Mouse (Mus musculus): ENCODE results near the gene 1700092M07Rik. TPM values are rescaled to one million over a fixed set of nuclear protein-coding genes. Genes with fewer than 3 reads are reported as not detected.
A peak's percentile ranks its signal among the peaks of the same experiment; 100 is the strongest.

Gene 1700092M07Rik
- polyA plus RNA-seq, 1 experiment, result 1.7 TPM

- TF ChIP-seq FOSL1 (IDR thresholded peaks at IDR 0.05; ENCODE audit: insufficient read depth, low read length, poor library complexity, severe bottlenecking), result no peak
- no peak for TF ChIP-seq USF1 (IDR thresholded peaks at IDR 0.05; ENCODE audit: low read depth)
- peak; percentile 37 for TF ChIP-seq CEBPB (IDR thresholded peaks at IDR 0.05; ENCODE audit: low read depth)
- no peak for TF ChIP-seq CTCF (IDR thresholded peaks at IDR 0.05; ENCODE audit: control insufficient read depth, insufficient read depth, insufficient read length)
- no peak for TF ChIP-seq MYOG (IDR thresholded peaks at IDR 0.05; ENCODE audit: control insufficient read depth, extremely low read depth, insufficient read length)
- Histone ChIP-seq H3K27me3 (ENCODE audit: control insufficient read depth, insufficient read depth, insufficient read length) (no peaks in the 10 kb centered on the region), H3K79me3 (ENCODE audit: low read depth) (peaks cover 45% of the 10 kb centered on the region), H3K4me3 (ENCODE audit: insufficient read depth, poor library complexity, severe bottlenecking) (peak within 1 kb of the TSS; percentile 95), H3K36me3 (ENCODE audit: control insufficient read depth, insufficient read depth) (peaks cover 34% of the 10 kb centered on the region), H3ac (ENCODE audit: control insufficient read depth, insufficient read length, low read depth) (peak within 1 kb of the TSS; percentile 99), H3K79me2 (ENCODE audit: control insufficient read depth, insufficient read depth) (peaks cover 62% of the 10 kb centered on the region)
These were observed 16.3 kb downstream of the 1700092M07Rik start, which contains the start of gene Nxf1 for GRCm38 (mm10) chr19:8756635-8757387. Gene Nxf1 (plus strand): TSS chr19:8757073.

DNA sequence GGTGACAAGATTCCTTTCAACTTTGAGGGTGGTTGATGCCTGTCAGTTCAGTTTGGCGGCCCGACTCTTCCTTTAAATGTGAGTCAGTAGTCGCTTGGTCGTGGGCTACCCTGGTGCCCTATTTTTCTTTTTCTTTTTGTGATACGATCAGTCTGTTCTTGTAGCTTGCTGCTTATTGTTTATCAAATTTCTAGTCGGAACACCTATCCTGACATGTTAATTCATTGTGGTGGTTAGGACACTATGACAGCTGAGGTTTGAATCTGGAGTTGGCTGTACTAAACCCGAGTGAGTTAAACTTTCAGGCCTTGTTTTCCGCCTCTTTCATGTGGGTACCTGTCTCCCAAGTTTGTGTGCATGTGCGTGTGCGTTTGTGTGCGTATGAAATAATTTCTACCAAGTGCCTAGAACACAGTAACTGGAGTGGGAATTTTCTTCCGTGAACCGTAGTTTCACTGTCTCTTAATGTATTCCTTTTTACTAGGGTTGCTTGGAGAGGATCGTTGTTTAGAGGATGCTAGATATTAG is 17.0 kb downstream of the 1700092M07Rik start:
- Histone ChIP-seq H3K36me3 (ENCODE audit: control insufficient read depth, insufficient read depth) (peaks cover 34% of the 10 kb centered on the region), H3K27me3 (ENCODE audit: control insufficient read depth, insufficient read depth, insufficient read length) (no peaks in the 10 kb centered on the region), H3K79me2 (ENCODE audit: control insufficient read depth, insufficient read depth) (peaks cover 70% of the 10 kb centered on the region), H3K79me3 (ENCODE audit: low read depth) (peaks cover 52% of the 10 kb centered on the region), H3ac (ENCODE audit: control insufficient read depth, insufficient read length, low read depth) (peak overlapping the region; percentile 99), H3K4me3 (ENCODE audit: insufficient read depth, poor library complexity, severe bottlenecking) (peak overlapping the region; percentile 95)
- no peak for TF ChIP-seq CEBPB (IDR thresholded peaks at IDR 0.05; ENCODE audit: low read depth)
- no peak for TF ChIP-seq CTCF (IDR thresholded peaks at IDR 0.05; ENCODE audit: control insufficient read depth, insufficient read depth, insufficient read length)
- no peak for TF ChIP-seq USF1 (IDR thresholded peaks at IDR 0.05; ENCODE audit: low read depth)
- no peak for TF ChIP-seq MAX (IDR thresholded peaks at IDR 0.05)
- TF ChIP-seq FOSL1 (IDR thresholded peaks at IDR 0.05; ENCODE audit: insufficient read depth, low read length, poor library complexity, severe bottlenecking), result no peak
- no peak for TF ChIP-seq MYOG (IDR thresholded peaks at IDR 0.05; ENCODE audit: control insufficient read depth, extremely low read depth, insufficient read length)
- no peak for TF ChIP-seq MYOD1 (IDR thresholded peaks at IDR 0.05; ENCODE audit: control insufficient read depth, insufficient read length, low read depth)

DNA sequence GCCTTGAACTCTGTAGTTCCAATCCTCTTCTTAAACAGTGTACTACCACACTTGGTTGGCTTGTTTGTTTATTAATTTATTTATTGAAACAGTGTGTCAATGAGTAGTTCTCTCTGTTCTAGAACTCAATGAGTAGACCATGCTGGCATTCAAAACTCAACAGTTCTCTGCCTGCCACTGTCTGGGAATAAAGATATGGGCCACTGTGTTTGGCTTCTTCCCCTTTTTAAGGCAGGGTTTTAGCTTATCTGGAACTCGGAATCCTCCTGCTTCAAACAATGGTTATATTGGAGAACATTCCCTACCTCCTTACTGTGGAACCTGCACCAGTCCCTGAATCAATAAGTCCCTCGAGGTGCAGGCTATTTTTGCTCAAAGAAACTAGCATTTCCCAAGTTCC is 18.4 kb downstream of the 1700092M07Rik start:
- H3K4me3 ChIP-seq (ENCODE audit: insufficient read depth, poor library complexity, severe bottlenecking), result no peak overlapping the region
- H3K79me2 ChIP-seq (ENCODE audit: control insufficient read depth, insufficient read depth), result peaks cover 79% of the 10 kb centered on the region
- H3ac ChIP-seq (ENCODE audit: control insufficient read depth, insufficient read length, low read depth), result no peak overlapping the region
- no peak for TF ChIP-seq MAX (IDR thresholded peaks at IDR 0.05)
- no peak for TF ChIP-seq FOSL1 (IDR thresholded peaks at IDR 0.05; ENCODE audit: insufficient read depth, low read length, poor library complexity, severe bottlenecking)
- TF ChIP-seq USF1 (IDR thresholded peaks at IDR 0.05; ENCODE audit: low read depth), result no peak
- no peak for TF ChIP-seq CTCF (IDR thresholded peaks at IDR 0.05; ENCODE audit: control insufficient read depth, insufficient read depth, insufficient read length)
- no peak for TF ChIP-seq MYOG (IDR thresholded peaks at IDR 0.05; ENCODE audit: control insufficient read depth, extremely low read depth, insufficient read length)
- no peak for TF ChIP-seq CEBPB (IDR thresholded peaks at IDR 0.05; ENCODE audit: low read depth)
- no peak for TF ChIP-seq MYOD1 (IDR thresholded peaks at IDR 0.05; ENCODE audit: control insufficient read depth, insufficient read length, low read depth)
- H3K27me3 ChIP-seq (ENCODE audit: control insufficient read depth, insufficient read depth, insufficient read length), result no peaks in the 10 kb centered on the region
- H3K79me3 ChIP-seq (ENCODE audit: low read depth), result peaks cover 56% of the 10 kb centered on the region
- peaks cover 34% of the 10 kb centered on the region for H3K36me3 ChIP-seq (ENCODE audit: control insufficient read depth, insufficient read depth)

GRCm38 (mm10) chr19:8760757-8761156 is 20.2 kb downstream of the 1700092M07Rik start:
- Histone ChIP-seq H3ac (ENCODE audit: control insufficient read depth, insufficient read length, low read depth) (no peak overlapping the region), H3K4me3 (ENCODE audit: insufficient read depth, poor library complexity, severe bottlenecking) (no peak overlapping the region), H3K36me3 (ENCODE audit: control insufficient read depth, insufficient read depth) (peaks cover 41% of the 10 kb centered on the region), H3K27me3 (ENCODE audit: control insufficient read depth, insufficient read depth, insufficient read length) (no peaks in the 10 kb centered on the region), H3K79me3 (ENCODE audit: low read depth) (peaks cover 56% of the 10 kb centered on the region), H3K79me2 (ENCODE audit: control insufficient read depth, insufficient read depth) (peaks cover 70% of the 10 kb centered on the region)
- no peak for TF ChIP-seq MYOG (IDR thresholded peaks at IDR 0.05; ENCODE audit: control insufficient read depth, extremely low read depth, insufficient read length)
- TF ChIP-seq USF1 (IDR thresholded peaks at IDR 0.05; ENCODE audit: low read depth), result no peak
- no peak for TF ChIP-seq CTCF (IDR thresholded peaks at IDR 0.05; ENCODE audit: control insufficient read depth, insufficient read depth, insufficient read length)
- TF ChIP-seq MAX (IDR thresholded peaks at IDR 0.05), result no peak
- no peak for TF ChIP-seq FOSL1 (IDR thresholded peaks at IDR 0.05; ENCODE audit: insufficient read depth, low read length, poor library complexity, severe bottlenecking)
- no peak for TF ChIP-seq CEBPB (IDR thresholded peaks at IDR 0.05; ENCODE audit: low read depth)
- no peak for TF ChIP-seq MYOD1 (IDR thresholded peaks at IDR 0.05; ENCODE audit: control insufficient read depth, insufficient read length, low read depth)

- peaks cover 65% of the 10 kb centered on the region for H3K36me3 ChIP-seq (ENCODE audit: control insufficient read depth, insufficient read depth)
- TF ChIP-seq MYOD1 (IDR thresholded peaks at IDR 0.05; ENCODE audit: control insufficient read depth, insufficient read length, low read depth) (no peak), CEBPB (IDR thresholded peaks at IDR 0.05; ENCODE audit: low read depth) (no peak), MAX (IDR thresholded peaks at IDR 0.05) (no peak), FOSL1 (IDR thresholded peaks at IDR 0.05; ENCODE audit: insufficient read depth, low read length, poor library complexity, severe bottlenecking) (no peak), CTCF (IDR thresholded peaks at IDR 0.05; ENCODE audit: control insufficient read depth, insufficient read depth, insufficient read length) (no peak), USF1 (IDR thresholded peaks at IDR 0.05; ENCODE audit: low read depth) (no peak), MYOG (IDR thresholded peaks at IDR 0.05; ENCODE audit: control insufficient read depth, extremely low read depth, insufficient read length) (no peak)
- no peak overlapping the region for H3ac ChIP-seq (ENCODE audit: control insufficient read depth, insufficient read length, low read depth)
- no peaks in the 10 kb centered on the region for H3K27me3 ChIP-seq (ENCODE audit: control insufficient read depth, insufficient read depth, insufficient read length)
- no peak overlapping the region for H3K4me3 ChIP-seq (ENCODE audit: insufficient read depth, poor library complexity, severe bottlenecking)
- H3K79me2 ChIP-seq (ENCODE audit: control insufficient read depth, insufficient read depth), result peaks cover 52% of the 10 kb centered on the region
- H3K79me3 ChIP-seq (ENCODE audit: low read depth), result peaks cover 45% of the 10 kb centered on the region
These were observed 22.8 kb downstream of the 1700092M07Rik start for GRCm38 (mm10) chr19:8763276-8763675.

Measured in C2C12 (cell line).